Mouse (Mus musculus) lung, postnatal 0 days (tissue): Measurements from ENCODE around the gene Actn1. TPM values are rescaled to one million over a fixed set of nuclear protein-coding genes. Genes with fewer than 3 reads are reported as not detected.

Experiments
- ATAC-seq: fragments of 200-750 bp; cut with Nextera tagmentation; 2 replicates; pipeline ENCODE4 v1.8.0; 2017; ENCODE audit warnings: moderate library complexity
- DNase-seq: peaks from one replicate; pipeline ENCODE4 v3.0.0-alpha.2; 2016; ENCODE audit warnings: low spot score
- H3K27ac ChIP-seq: fragments of 300-500 bp; sonication (generic); 2 replicates; pipeline ENCODE4 v1.5.1; 2014; ENCODE audit warnings: antibody characterized with exemption, mild to moderate bottlenecking, low read length, mixed read lengths
- H3K27me3 ChIP-seq: fragments of 300-500 bp; sonication (generic); replicated peaks from 2 replicates; pipeline ENCODE4 v1.6.1; 2014; ENCODE audit warnings: low read length, mixed read lengths; ENCODE audit not compliant: insufficient read depth
- H3K36me3 ChIP-seq: fragments of 300-500 bp; sonication (generic); 2 replicates; pipeline ENCODE4 v1.6.1; 2014; ENCODE audit warnings: low read length, mixed read lengths; ENCODE audit not compliant: insufficient read depth
- H3K4me1 ChIP-seq: fragments of 300-500 bp; sonication (generic); 2 replicates; pipeline ENCODE4 v1.6.1; 2014; ENCODE audit warnings: antibody characterized with exemption, low read depth, low read length, mixed read lengths; ENCODE audit not compliant: insufficient read depth
- H3K4me2 ChIP-seq: fragments of 300-500 bp; sonication (generic); replicated peaks from 2 replicates; pipeline ENCODE4 v1.6.1; 2014; ENCODE audit warnings: low read depth, mild to moderate bottlenecking, low read length, moderate library complexity, mixed read lengths
- H3K4me3 ChIP-seq: fragments of 300-500 bp; sonication (generic); 2 replicates; pipeline ENCODE4 v1.5.1; 2014; ENCODE audit warnings: low read depth, low read length
- H3K9ac ChIP-seq: fragments of 300-500 bp; sonication (generic); replicated peaks from 2 replicates; pipeline ENCODE4 v1.6.1; 2014; ENCODE audit warnings: low read depth, mild to moderate bottlenecking
- H3K9me3 ChIP-seq: fragments of 300-500 bp; sonication (generic); 2 replicates; pipeline ENCODE4 v1.6.1; 2016; ENCODE audit warnings: low read length, mixed read lengths
- CTCF ChIP-seq: IDR thresholded peaks from 2 replicates; pipeline ENCODE4 v1.5.1; 2016; ENCODE audit warnings: antibody characterized with exemption, mild to moderate bottlenecking
- EP300 ChIP-seq: IDR thresholded peaks from 2 replicates; pipeline ENCODE4 v1.6.1; 2016; ENCODE audit warnings: antibody characterized with exemption, mild to moderate bottlenecking, control low read depth
- WGBS: fragments of 180-500 bp; shearing (Covaris S2); extraction: QIAGEN DNeasy Blood & Tissue Kit; methylation state at CpG from one replicate; pipeline ENCODE4 v1.1.7; 2014; 5-methylcytosine and 5-hydroxymethylcytosine counted together
- polyA plus RNA-seq: library from polyadenylated mRNA; unstranded; fragments of >200 nt; fragmentation: Nextera tagmentation; extraction: Ambion mirVana; gene quantifications from 2 replicates; pipeline ENCODE4 v1.2.1, GENCODE M21; 2015

Gene Actn1
- polyA plus RNA-seq, 1 experiment from 2014 or later: 30.0 TPM

DNA sequence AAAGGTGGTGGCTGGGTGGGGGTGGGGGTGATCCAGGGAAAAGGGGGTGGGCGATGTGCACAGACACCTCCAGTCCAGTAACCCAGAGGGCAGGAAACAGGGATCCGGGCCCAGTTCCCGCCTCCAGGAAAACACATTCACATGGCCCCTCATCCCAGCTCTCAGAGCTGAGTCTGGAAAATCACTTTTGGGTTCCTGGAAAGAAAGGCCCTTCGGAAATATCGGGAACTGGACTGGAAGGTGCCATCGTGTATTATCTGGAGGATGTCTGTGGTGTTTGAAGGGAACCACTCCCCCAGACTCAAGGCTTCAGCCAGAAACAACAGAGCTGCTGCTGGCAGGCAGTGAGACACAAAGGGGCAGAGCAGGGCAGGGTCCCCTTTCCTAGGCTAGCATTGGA lies 10.6 kb downstream of the Actn1 start:
- DNase-seq (no peak), ATAC-seq (no peak)
- no peaks in the 10 kb centered on the region for H3K9me3 ChIP-seq
- peaks cover 46% of the 10 kb centered on the region; the same call in 1 of the 2 replicates for H3K4me1 ChIP-seq
- no peaks in the 10 kb centered on the region for H3K36me3 ChIP-seq
- no peak overlapping the region for H3K9ac ChIP-seq
- no peak overlapping the region for H3K27ac ChIP-seq
- H3K27me3 ChIP-seq: no peaks in the 10 kb centered on the region
- no peak overlapping the region for H3K4me2 ChIP-seq
- 37% methylated on average over 6 of the region's 6 CpGs for WGBS
- TF ChIP-seq EP300: no peak
- no peak overlapping the region for H3K4me3 ChIP-seq

DNA sequence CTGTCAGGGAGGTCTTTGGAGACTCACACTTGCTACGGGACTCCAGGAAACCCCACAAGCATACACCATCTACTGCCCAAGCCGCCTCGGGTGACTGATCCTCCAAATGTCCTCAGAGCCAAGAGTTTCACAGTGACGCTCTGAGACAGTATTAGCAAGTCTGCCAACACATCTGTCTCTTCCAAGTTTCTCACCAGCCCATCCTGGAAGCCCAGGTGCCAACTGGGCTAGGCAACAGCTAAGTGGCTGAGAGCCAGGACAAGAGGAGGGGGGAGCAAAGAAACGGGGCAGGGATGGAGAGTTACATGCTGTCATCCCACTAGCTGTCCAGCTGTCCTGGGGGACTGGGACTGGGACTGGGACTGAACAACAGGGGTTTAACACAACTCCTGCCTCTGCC lies 13.1 kb downstream of the Actn1 start:
- H3K27me3 ChIP-seq: no peaks in the 10 kb centered on the region
- DNase-seq (peak; percentile 71), ATAC-seq (peak; percentile 70)
- no peaks in the 10 kb centered on the region for H3K36me3 ChIP-seq
- no peak overlapping the region for H3K9ac ChIP-seq
- H3K4me3 ChIP-seq: no peak overlapping the region
- H3K4me1 ChIP-seq: peaks cover 55% of the 10 kb centered on the region; the same call in 1 of the 2 replicates
- no peak overlapping the region for H3K4me2 ChIP-seq
- peak overlapping the region; percentile 51; the same call in 1 of the 2 replicates for H3K27ac ChIP-seq
- WGBS: 43% methylated on average over 5 of the region's 5 CpGs
- TF ChIP-seq CTCF (no peak), EP300 (peak; percentile 47; the same call in 1 of the 2 replicates)
- no peaks in the 10 kb centered on the region for H3K9me3 ChIP-seq

DNA sequence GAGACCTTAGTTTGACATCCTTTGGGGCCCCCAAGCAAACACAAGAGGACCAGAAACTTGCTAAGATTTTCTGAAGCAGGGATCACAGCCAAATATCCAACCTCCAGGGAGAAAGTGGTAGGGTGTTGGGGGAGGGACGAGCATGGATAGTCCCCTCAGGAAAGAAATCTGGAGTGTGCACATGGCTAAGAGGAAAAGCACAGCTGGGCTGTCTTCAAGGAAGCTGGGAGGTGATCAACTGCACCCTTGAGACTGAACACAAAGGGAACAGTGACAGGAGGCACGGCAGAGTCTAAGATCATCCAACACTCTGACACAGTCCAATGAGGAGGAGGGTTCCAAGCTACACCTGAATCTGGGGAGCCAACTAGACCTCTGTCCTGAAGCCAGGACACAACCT lies 13.7 kb downstream of the Actn1 start:
- peaks cover 50% of the 10 kb centered on the region; the same call in 1 of the 2 replicates for H3K4me1 ChIP-seq
- no peak overlapping the region for H3K4me3 ChIP-seq
- ATAC-seq: peak; percentile 1; the same call in 1 of the 2 replicates
- WGBS: 19% methylated on average over 2 of the region's 2 CpGs
- no peak for DNase-seq
- no peak for TF ChIP-seq CTCF
- no peak for TF ChIP-seq EP300
- no peak overlapping the region for H3K9ac ChIP-seq
- no peak overlapping the region for H3K4me2 ChIP-seq
- peak overlapping the region; percentile 51 for H3K27ac ChIP-seq
- H3K27me3 ChIP-seq: no peaks in the 10 kb centered on the region
- H3K9me3 ChIP-seq: no peaks in the 10 kb centered on the region
- no peaks in the 10 kb centered on the region for H3K36me3 ChIP-seq

DNA sequence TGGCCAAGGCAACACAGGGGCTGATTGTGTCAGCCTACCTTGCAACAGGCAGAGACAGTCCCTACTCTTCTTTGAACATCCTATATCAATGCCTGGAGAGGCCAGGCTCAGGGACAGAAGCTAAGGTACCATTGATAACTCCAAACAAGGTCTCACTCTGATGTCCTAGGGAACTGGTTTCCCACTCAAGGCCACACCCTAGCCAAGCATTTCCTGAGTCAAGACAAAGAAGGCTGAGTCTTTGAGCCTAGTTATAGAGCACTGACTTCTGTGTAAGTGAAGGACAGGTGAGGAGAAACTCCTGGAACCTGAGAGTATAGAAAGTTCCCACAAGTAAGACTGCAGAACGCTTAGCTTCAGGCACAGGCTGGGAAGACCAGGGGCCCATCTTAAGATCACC lies 15.4 kb downstream of the Actn1 start:
- 92% methylated on average over 1 of the region's 1 CpGs for WGBS
- DNase-seq (peak; percentile 62), ATAC-seq (no peak)
- Histone ChIP-seq H3K27ac (peak overlapping the region; percentile 38; the same call in 1 of the 2 replicates), H3K36me3 (no peaks in the 10 kb centered on the region), H3K9me3 (no peaks in the 10 kb centered on the region), H3K27me3 (no peaks in the 10 kb centered on the region), H3K4me1 (peaks cover 38% of the 10 kb centered on the region), H3K4me2 (no peak overlapping the region), H3K9ac (no peak overlapping the region), H3K4me3 (no peak overlapping the region)
- TF ChIP-seq EP300 (no peak), CTCF (no peak)

DNA sequence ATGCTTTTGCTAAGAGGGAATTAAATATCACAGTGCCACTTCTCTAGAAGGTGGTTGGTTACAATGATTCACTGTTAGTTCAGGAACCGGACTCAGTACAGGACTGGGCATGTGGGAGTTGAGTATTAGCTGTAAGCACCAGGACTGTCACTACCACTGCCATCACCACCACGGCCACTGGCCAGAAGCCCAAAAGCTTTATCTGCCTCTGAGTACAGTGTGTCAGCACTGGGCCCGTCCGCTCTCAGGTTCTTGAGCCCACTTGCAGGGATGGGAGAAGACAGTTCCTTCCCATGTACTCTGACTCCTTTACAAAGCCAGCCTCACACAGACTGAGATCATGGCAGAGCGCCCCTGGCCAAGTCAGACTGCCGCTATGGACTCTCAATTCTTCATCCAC lies 16.0 kb downstream of the Actn1 start:
- no peak for ATAC-seq
- H3K4me1 ChIP-seq: peaks cover 38% of the 10 kb centered on the region
- no peaks in the 10 kb centered on the region for H3K9me3 ChIP-seq
- H3K4me2 ChIP-seq: no peak overlapping the region
- no peak for DNase-seq
- peak overlapping the region; percentile 38; the same call in 1 of the 2 replicates for H3K27ac ChIP-seq
- 65% methylated on average over 6 of the region's 6 CpGs for WGBS
- H3K36me3 ChIP-seq: no peaks in the 10 kb centered on the region
- TF ChIP-seq EP300 (no peak), CTCF (no peak)
- H3K27me3 ChIP-seq: no peaks in the 10 kb centered on the region
- no peak overlapping the region for H3K4me3 ChIP-seq
- H3K9ac ChIP-seq: no peak overlapping the region

DNA sequence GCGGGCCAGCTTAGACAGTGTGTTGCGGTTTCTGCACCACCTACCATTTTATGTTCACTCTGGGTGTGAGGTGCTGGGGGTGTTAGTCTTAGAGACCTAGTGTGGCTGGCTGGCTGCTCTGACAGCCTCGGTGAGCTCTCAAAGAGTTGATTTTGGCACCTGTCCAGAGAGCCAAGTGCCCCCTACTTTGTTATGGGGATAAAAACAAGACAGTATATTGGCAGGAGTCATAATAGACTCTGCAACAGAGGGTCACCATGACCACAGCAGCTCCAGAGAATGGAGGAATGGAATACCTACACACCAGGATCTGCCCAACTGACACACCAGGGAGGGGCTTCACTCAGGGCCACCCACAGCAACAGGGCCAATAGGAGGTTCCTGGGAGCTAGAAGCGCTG lies 16.8 kb downstream of the Actn1 start:
- DNase-seq (peak; percentile 50), ATAC-seq (peak; percentile 50)
- no peak overlapping the region for H3K27ac ChIP-seq
- no peak overlapping the region for H3K4me2 ChIP-seq
- TF ChIP-seq EP300 (no peak), CTCF (no peak)
- no peaks in the 10 kb centered on the region for H3K27me3 ChIP-seq
- H3K4me1 ChIP-seq: peaks cover 38% of the 10 kb centered on the region
- 62% methylated on average over 4 of the region's 4 CpGs for WGBS
- H3K4me3 ChIP-seq: no peak overlapping the region
- H3K9ac ChIP-seq: no peak overlapping the region
- H3K9me3 ChIP-seq: no peaks in the 10 kb centered on the region
- no peaks in the 10 kb centered on the region for H3K36me3 ChIP-seq

DNA sequence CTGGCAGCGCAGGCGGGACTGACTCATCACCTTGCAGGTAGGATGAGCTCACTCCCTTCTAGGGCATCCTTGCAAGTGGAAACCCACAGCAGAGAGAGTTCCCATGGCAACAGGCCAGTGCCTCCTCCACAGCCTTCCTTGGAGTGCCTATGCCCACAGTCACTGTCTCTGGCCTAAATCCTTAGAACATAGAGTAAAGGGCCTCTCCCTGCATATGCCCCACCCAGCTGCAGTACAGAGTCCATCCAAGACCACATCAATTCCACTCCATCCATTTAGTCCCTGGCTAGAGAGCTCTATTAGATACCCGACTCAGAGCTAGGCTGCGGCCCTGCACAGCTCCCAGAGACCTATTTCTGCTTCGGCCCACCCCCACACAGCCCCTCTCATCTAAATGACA lies 20.7 kb downstream of the Actn1 start:
- Histone ChIP-seq H3K27ac (no peak overlapping the region), H3K27me3 (no peaks in the 10 kb centered on the region), H3K4me2 (no peak overlapping the region), H3K9me3 (no peaks in the 10 kb centered on the region), H3K36me3 (no peaks in the 10 kb centered on the region), H3K9ac (no peak overlapping the region), H3K4me1 (peaks cover 15% of the 10 kb centered on the region), H3K4me3 (no peak overlapping the region)
- DNase-seq (no peak), ATAC-seq (no peak)
- WGBS: 81% methylated on average over 5 of the region's 5 CpGs
- TF ChIP-seq EP300 (no peak), CTCF (no peak)
